Mouse (Mus musculus) MEL (cell line): ENCODE measurements around the gene Agmat. TPM values are rescaled to one million over a fixed set of nuclear protein-coding genes. Genes with fewer than 3 reads are reported as not detected.

Experiments
- DNase-seq: peaks from one replicate; pipeline ENCODE4 v3.0.0; 2011; ENCODE audit warnings: low read depth, low spot score
- H3K27ac ChIP-seq: 2 replicates; pipeline ENCODE4 v1.5.1; 2012; ENCODE audit warnings: low read depth, mild to moderate bottlenecking, control low read depth, low read length, moderate library complexity; ENCODE audit not compliant: control insufficient read depth
- H3K27me3 ChIP-seq, 2 experiments: fragments of 150-350 bp in 1 of 2; sonication (generic) in 1 of 2; 2 replicates each; pipeline ENCODE4 v1.6.1; 2012; ENCODE audit warnings: low read length in 2 of 2, mild to moderate bottlenecking in 2 of 2, improper control_type of control experiment in 1 of 2, moderate library complexity in 1 of 2; ENCODE audit not compliant: insufficient read depth in 2 of 2, control insufficient read depth in 1 of 2
- H3K36me3 ChIP-seq, 2 experiments: 2 replicates each; pipeline ENCODE4 v1.6.1; 2012 to 2014; ENCODE audit warnings: low read length in 2 of 2, improper control_type of control experiment in 1 of 2, inconsistent platforms in 1 of 2, mild to moderate bottlenecking in 1 of 2; ENCODE audit not compliant: insufficient read depth in 2 of 2, control insufficient read depth in 1 of 2
- H3K4me1 ChIP-seq, 2 experiments: fragments of 150-350 bp in 1 of 2; sonication (generic) in 1 of 2; 2 replicates each; pipeline ENCODE4 v1.6.1; 2012; ENCODE audit warnings: low read length in 2 of 2, improper control_type of control experiment in 1 of 2, mild to moderate bottlenecking in 1 of 2; ENCODE audit not compliant: insufficient read depth in 2 of 2, control insufficient read depth in 1 of 2
- H3K4me3 ChIP-seq, 2 experiments: fragments of 150-350 bp in 1 of 2; sonication (generic) in 1 of 2; 2 replicates each; pipeline ENCODE4 v1.5.1; 2012; ENCODE audit warnings: low read depth in 2 of 2, low read length in 2 of 2, mild to moderate bottlenecking in 2 of 2, moderate library complexity in 2 of 2, control low read depth in 1 of 2, improper control_type of control experiment in 1 of 2; ENCODE audit not compliant: control insufficient read depth in 1 of 2, insufficient read depth in 1 of 2
- H3K79me2 ChIP-seq: 2 replicates; pipeline ENCODE4 v1.6.1; 2012; ENCODE audit warnings: mild to moderate bottlenecking, low read length, moderate library complexity; ENCODE audit not compliant: control insufficient read depth, poor library complexity, insufficient read depth
- H3K9ac ChIP-seq: 2 replicates; pipeline ENCODE4 v1.6.1; 2012; ENCODE audit warnings: low read depth, mild to moderate bottlenecking, control low read depth, low read length, moderate library complexity; ENCODE audit not compliant: control insufficient read depth, poor library complexity, severe bottlenecking
- H3K9me3 ChIP-seq: fragments of 150-350 bp; sonication (generic); replicated peaks from 2 replicates; pipeline ENCODE4 v1.6.1; 2012; ENCODE audit warnings: mild to moderate bottlenecking, low read length, improper control_type of control experiment, moderate library complexity; ENCODE audit not compliant: insufficient read depth
- BHLHE40 ChIP-seq: IDR thresholded peaks from 2 replicates; pipeline ENCODE4 v1.6.1; 2012; ENCODE audit warnings: low read depth, mild to moderate bottlenecking, inconsistent platforms, low read length, improper control_type of control experiment, borderline replicate concordance
- CHD1 ChIP-seq: IDR thresholded peaks from 2 replicates; pipeline ENCODE4 v1.6.1; 2012; ENCODE audit warnings: low read depth, mild to moderate bottlenecking, inconsistent platforms, low read length, improper control_type of control experiment
- CHD2 ChIP-seq: IDR thresholded peaks from 2 replicates; pipeline ENCODE4 v1.6.1; 2011; ENCODE audit warnings: low read length, improper control_type of control experiment
- CTCF ChIP-seq, 3 experiments: IDR thresholded peaks in 2 of 3; conservative IDR thresholded peaks in 1 of 3; 2 replicates each; pipeline ENCODE4 v1.5.1; 2011 to 2012; ENCODE audit warnings: low read length in 3 of 3, low read depth in 2 of 3, mild to moderate bottlenecking in 2 of 3, improper control_type of control experiment in 1 of 3, inconsistent platforms in 1 of 3, mixed read lengths in 1 of 3, moderate library complexity in 1 of 3; ENCODE audit not compliant: control insufficient read depth in 1 of 3, insufficient read depth in 1 of 3, poor library complexity in 1 of 3, severe bottlenecking in 1 of 3
- E2F4 ChIP-seq: IDR thresholded peaks from 2 replicates; pipeline ENCODE4 v1.6.1; 2011; ENCODE audit warnings: low read depth, low read length, improper control_type of control experiment, borderline replicate concordance
- ELF1 ChIP-seq: IDR thresholded peaks from 2 replicates; pipeline ENCODE4 v1.6.1; 2014; ENCODE audit warnings: low read depth, mild to moderate bottlenecking, inconsistent platforms, low read length, improper control_type of control experiment, moderate library complexity
- EP300 ChIP-seq, 2 experiments: IDR thresholded peaks; 2 replicates each; pipeline ENCODE4 v1.6.1; 2011; ENCODE audit warnings: improper control_type of control experiment in 2 of 2, low read length in 2 of 2, low read depth in 1 of 2, mild to moderate bottlenecking in 1 of 2
- ETS1 ChIP-seq: IDR thresholded peaks from 2 replicates; pipeline ENCODE4 v1.6.1; 2012; ENCODE audit warnings: low read depth, mild to moderate bottlenecking, inconsistent platforms, low read length, improper control_type of control experiment, moderate library complexity
- GABPA ChIP-seq: IDR thresholded peaks from 2 replicates; pipeline ENCODE4 v1.6.1; 2012; ENCODE audit warnings: low read depth, mild to moderate bottlenecking, inconsistent platforms, low read length, improper control_type of control experiment, moderate library complexity
- GATA1 ChIP-seq: IDR thresholded peaks from 2 replicates; pipeline ENCODE4 v1.6.1; 2011; ENCODE audit warnings: low read depth, low read length, improper control_type of control experiment
- JUND ChIP-seq: IDR thresholded peaks from 2 replicates; pipeline ENCODE4 v1.6.1; 2011; ENCODE audit warnings: low read depth, mild to moderate bottlenecking, improper control_type of control experiment, low read length
- KAT2A ChIP-seq: conservative IDR thresholded peaks from 2 replicates; pipeline ENCODE4 v1.6.1; 2012; ENCODE audit warnings: low read depth, low read length, improper control_type of control experiment, inconsistent platforms
- MAFK ChIP-seq: IDR thresholded peaks from 2 replicates; pipeline ENCODE4 v1.6.1; 2011; ENCODE audit warnings: low read depth, mild to moderate bottlenecking, low read length, improper control_type of control experiment, borderline replicate concordance
- MAX ChIP-seq: IDR thresholded peaks from 2 replicates; pipeline ENCODE4 v1.6.1; 2011; ENCODE audit warnings: low read length, improper control_type of control experiment
- MXI1 ChIP-seq: IDR thresholded peaks from 2 replicates; pipeline ENCODE4 v1.6.1; 2011; ENCODE audit warnings: mild to moderate bottlenecking, low read depth, low read length, improper control_type of control experiment
- MYC ChIP-seq: IDR thresholded peaks from 2 replicates; pipeline ENCODE4 v1.6.1; 2011; ENCODE audit warnings: low read depth, mild to moderate bottlenecking, low read length, improper control_type of control experiment, moderate library complexity
- NELFE ChIP-seq: IDR thresholded peaks from 2 replicates; pipeline ENCODE4 v1.6.1; 2011; ENCODE audit warnings: low read depth, low read length, improper control_type of control experiment
- POLR2AphosphoS5 ChIP-seq: IDR thresholded peaks from 2 replicates; pipeline ENCODE4 v1.6.1; 2012; ENCODE audit warnings: low read depth, borderline replicate concordance, mild to moderate bottlenecking, inconsistent platforms, low read length, moderate library complexity, mixed read lengths
- RAD21 ChIP-seq: IDR thresholded peaks from 2 replicates; pipeline ENCODE4 v1.6.1; 2011; ENCODE audit warnings: mild to moderate bottlenecking, low read depth, low read length, improper control_type of control experiment
- RCOR1 ChIP-seq: IDR thresholded peaks from 2 replicates; pipeline ENCODE4 v1.6.1; 2012; ENCODE audit warnings: low read depth, mild to moderate bottlenecking, inconsistent platforms, low read length, improper control_type of control experiment
- SIN3A ChIP-seq: IDR thresholded peaks from 2 replicates; pipeline ENCODE4 v1.6.1; 2012; ENCODE audit warnings: low read length, improper control_type of control experiment, inconsistent platforms
- TBP ChIP-seq: IDR thresholded peaks from 2 replicates; pipeline ENCODE4 v1.8.0; 2011; ENCODE audit warnings: low read depth, low read length, improper control_type of control experiment
- USF1 ChIP-seq: IDR thresholded peaks from 2 replicates; pipeline ENCODE4 v1.6.1; 2014; ENCODE audit warnings: low read depth, mild to moderate bottlenecking, inconsistent platforms, low read length, improper control_type of control experiment, moderate library complexity
- ZC3H11A ChIP-seq: IDR thresholded peaks from 2 replicates; pipeline ENCODE4 v1.6.1; 2012; ENCODE audit warnings: low read depth, mild to moderate bottlenecking, inconsistent platforms, low read length, improper control_type of control experiment
- ZKSCAN1 ChIP-seq: IDR thresholded peaks from 2 replicates; pipeline ENCODE4 v1.6.1; 2012; ENCODE audit warnings: low read depth, mild to moderate bottlenecking, inconsistent platforms, low read length, improper control_type of control experiment, moderate library complexity
- ZMIZ1 ChIP-seq: IDR thresholded peaks from 2 replicates; pipeline ENCODE4 v1.6.1; 2012; ENCODE audit warnings: low read depth, mild to moderate bottlenecking, inconsistent platforms, low read length, improper control_type of control experiment, moderate library complexity
- ZNF384 ChIP-seq: IDR thresholded peaks from 2 replicates; pipeline ENCODE4 v1.6.1; 2012; ENCODE audit warnings: low read depth, mild to moderate bottlenecking, inconsistent platforms, low read length, improper control_type of control experiment
- polyA plus RNA-seq, 2 experiments: library from polyadenylated mRNA; stranded (reverse) in 1 of 2; unstranded in 1 of 2; fragments of >175 nt in 1 of 2; fragments of >200 nt in 1 of 2; gene quantifications; 2 replicates each; pipeline versions ENCODE4 v1.2.1 to v1.2.4; 2012; ENCODE audit warnings: low replicate concordance in 2 of 2, low read depth in 1 of 2; ENCODE audit not compliant: insufficient read length in 2 of 2, insufficient read depth in 1 of 2, missing spikeins in 1 of 2
- total RNA-seq: library from RNA; depleted of rRNA; stranded (reverse); fragments of 300-350 nt; gene quantifications from 2 replicates; pipeline ENCODE4 v1.2.3, GENCODE M21; 2012

Agmat gene
- total and polyA plus RNA-seq, 3 experiments, result 0.07 to 0.12 TPM; not detected in 1

DNA sequence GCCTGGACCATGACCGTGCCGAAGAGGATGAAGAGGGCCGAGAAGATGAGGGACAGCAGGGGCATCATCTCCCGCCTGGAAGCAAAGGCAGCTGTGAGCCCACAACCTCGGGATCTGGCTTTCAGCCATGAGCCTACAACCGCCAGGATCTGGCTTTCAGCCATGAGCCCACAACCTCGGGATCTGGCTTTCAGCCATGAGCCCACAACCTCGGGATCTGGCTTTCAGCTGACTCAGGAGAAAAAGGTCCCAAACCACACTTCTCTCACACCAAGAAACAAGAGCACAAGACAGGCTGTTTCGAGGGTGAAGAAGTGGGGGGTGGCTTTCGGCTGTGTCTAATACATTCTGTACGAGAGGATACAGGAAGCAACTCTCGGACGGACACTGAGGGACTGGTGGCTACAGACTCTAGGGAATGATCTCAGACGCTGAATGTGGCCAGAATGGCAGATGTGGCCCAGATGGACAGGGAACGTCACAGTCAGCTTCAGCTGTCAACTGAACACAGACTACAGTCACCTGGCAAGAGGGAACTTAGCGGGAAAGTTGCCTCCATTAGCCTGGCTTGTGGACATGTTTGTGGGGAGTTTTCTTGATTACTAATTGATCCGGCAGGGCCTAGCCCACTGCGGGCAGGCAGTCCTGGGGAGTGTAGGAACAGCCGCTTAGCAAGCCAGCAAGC is 20.3 kb downstream of the Agmat start:
- peak; percentile 63 for TF ChIP-seq MAFK
- 0 out of 2 replicates have a peak, but pooled peaks have one; percentile 0 for TF ChIP-seq RCOR1
- no peak for TF ChIP-seq E2F4
- TF ChIP-seq ZC3H11A, result no peak
- TF ChIP-seq ZMIZ1, result no peak
- TF ChIP-seq EP300 (IDR thresholded peaks at IDR 0.05; ENCODE audit: low read depth in 1 of 2, low read length in 2 of 2), result no peak
- TF ChIP-seq BHLHE40, result no peak
- TF ChIP-seq MXI1, result peak; percentile 12; the same call in 1 of the 2 replicates
- TF ChIP-seq CTCF (IDR thresholded peaks at IDR 0.05 in 2 of 3, conservative IDR thresholded peaks at IDR 0.05 in 1 of 3; ENCODE audit: control insufficient read depth in 1 of 3, insufficient read depth in 1 of 3, low read depth in 2 of 3, low read length in 3 of 3, poor library complexity in 1 of 3, severe bottlenecking in 1 of 3), result no peak
- TF ChIP-seq ETS1, result peak; percentile 32; the same call in 1 of the 2 replicates
- Histone ChIP-seq H3K9ac (peak overlapping the region; percentile 57), H3K36me3 (peaks cover 0 to 29% of the 10 kb centered on the region in 2 experiments; a peak in 2 of 4 replicates), H3K4me1 (peaks cover 19 to 28% of the 10 kb centered on the region in 2 experiments), H3K27ac (peak overlapping the region; percentile 71), H3K79me2 (no peaks in the 10 kb centered on the region), H3K27me3 (no peaks in the 10 kb centered on the region), H3K9me3 (no peaks in the 10 kb centered on the region), H3K4me3 (peak overlapping the region; percentile 40 to 43)
- peak; percentile 73 for DNase-seq

DNA sequence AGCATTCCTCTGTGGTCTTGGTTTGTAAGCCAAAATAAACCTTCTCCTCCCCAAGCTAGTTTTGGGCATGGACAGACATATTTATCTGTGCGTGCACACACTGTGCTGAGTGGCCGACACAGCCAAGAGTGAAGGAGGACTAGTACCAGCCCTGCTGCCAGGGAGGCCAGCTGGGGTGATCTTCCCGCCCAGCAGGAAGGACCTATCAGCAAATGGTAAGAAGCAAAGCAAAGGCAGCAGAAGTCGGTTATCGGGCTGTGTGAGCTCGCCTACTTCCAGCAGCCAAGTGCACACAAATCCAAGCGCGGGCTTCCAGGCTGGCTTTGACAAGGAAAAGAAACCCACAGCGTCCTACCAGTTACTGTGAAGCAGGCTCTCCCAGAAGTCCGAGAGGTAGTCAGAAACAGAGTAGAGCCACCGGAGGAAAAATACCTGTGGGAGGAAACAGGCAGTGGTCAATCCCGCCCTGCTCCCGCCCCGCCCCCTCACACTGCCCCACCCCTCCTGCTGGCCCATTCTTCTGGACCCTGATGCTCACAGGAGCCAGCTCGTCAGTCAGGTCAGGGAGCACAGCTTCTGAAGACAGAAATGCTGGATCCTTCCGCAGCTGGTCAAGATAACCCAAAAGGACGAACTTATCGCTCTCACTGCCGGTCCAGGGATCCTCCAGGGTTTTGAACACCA is 21.0 kb downstream of the Agmat start:
- DNase-seq, result peak; percentile 85
- H3K4me3 ChIP-seq, result peak overlapping the region; percentile 40 to 43
- no peaks in the 10 kb centered on the region for H3K27me3 ChIP-seq
- peak overlapping the region; percentile 71 for H3K27ac ChIP-seq
- H3K4me1 ChIP-seq, result peaks cover 17 to 29% of the 10 kb centered on the region in 2 experiments
- H3K79me2 ChIP-seq, result no peaks in the 10 kb centered on the region
- H3K9ac ChIP-seq, result peak overlapping the region; percentile 57
- peaks cover 0 to 31% of the 10 kb centered on the region in 2 experiments; a peak in 2 of 4 replicates for H3K36me3 ChIP-seq
- no peaks in the 10 kb centered on the region for H3K9me3 ChIP-seq
- TF ChIP-seq USF1 (no peak), ELF1 (no peak), MYC (no peak), ZNF384 (no peak), ZMIZ1 (no peak), EP300 (IDR thresholded peaks at IDR 0.05; ENCODE audit: low read depth in 1 of 2, low read length in 2 of 2) (peak in 1 of 2 experiments; percentile 41; a peak in 2 of 4 replicates), RAD21 (no peak), CHD2 (no peak), JUND (no peak), NELFE (peak; percentile 36; the same call in 1 of the 2 replicates), ZC3H11A (no peak), KAT2A (no peak), CTCF (IDR thresholded peaks at IDR 0.05 in 2 of 3, conservative IDR thresholded peaks at IDR 0.05 in 1 of 3; ENCODE audit: control insufficient read depth in 1 of 3, insufficient read depth in 1 of 3, low read depth in 2 of 3, low read length in 3 of 3, poor library complexity in 1 of 3, severe bottlenecking in 1 of 3) (no peak), MAFK (no peak), TBP (peak; percentile 70; the same call in 1 of the 2 replicates), GABPA (no peak), RCOR1 (0 out of 2 replicates have a peak, but pooled peaks have one; percentile 5), BHLHE40 (no peak), ETS1 (peak; percentile 60), MAX (no peak; the same call in 1 of the 2 replicates), ZKSCAN1 (no peak), GATA1 (peak; percentile 49; the same call in 1 of the 2 replicates), CHD1 (no peak), E2F4 (peak; percentile 84), POLR2AphosphoS5 (no peak), SIN3A (peak; percentile 47)
